ENCODE assay signal across 10 mouse cellular contexts in genomic region chr17:8316251-8316650, GRCm38 (mm10). TPM values are rescaled to one million over a fixed set of nuclear protein-coding genes. Genes with fewer than 3 reads are reported as not detected.
A peak's percentile ranks its signal among the peaks of the same experiment; 100 is the strongest.
DNase-seq lines count a peak whose midpoint lies in the region; ATAC-seq and TF ChIP-seq lines count a peak whose summit lies in the region.
"Had no signal": no experiment of that assay in that cellular context is flagged by ENCODE, and none has a peak within 500 bp of the region (broad histone marks: within the 10 kb centered on the region; RNA-seq: fewer than 3 reads in every experiment).

No protein-coding gene starts in this region.

- WGBS in embryonic facial prominence, embryonic 11.5 days: 90% methylated on average over 1 of the region's 1 CpGs
- WGBS in embryonic facial prominence, embryonic 10.5 days: 79% methylated on average over 1 of the region's 1 CpGs
- WGBS in liver, embryonic 14.5 days (ENCODE audit: insufficient replicate concordance): 54% methylated on average over 1 of the region's 1 CpGs
- whole genome bisulfite sequencing in liver, embryonic 12.5 days (ENCODE audit: insufficient replicate concordance): 80% methylated on average over 1 of the region's 1 CpGs

- DNase-seq in embryonic facial prominence, embryonic 11.5 days (ENCODE audit: low spot score): peak; percentile 9
- DNase-seq in embryonic facial prominence, embryonic 10.5 days (ENCODE audit: low spot score): no peak
- DNase-seq in liver, embryonic 14.5 days (ENCODE audit: low read depth in 3 of 3, low spot score in 3 of 3): no peak
- DNase-seq in induced T-regulatory cell, adult 2 months (ENCODE audit: low read depth): peak; percentile 46
- peak; percentile 37 for DNase-seq in thymus, postnatal 14 days
- DNase-seq in urinary bladder, postnatal 4 days (ENCODE audit: low spot score in 2 of 2): no peak
- DNase-seq in gastrocnemius, postnatal 10 days: no peak

- no peaks in the 10 kb centered on the region for H3K27me3 ChIP-seq in embryonic facial prominence, embryonic 11.5 days (ENCODE audit: control insufficient read depth, insufficient read depth, low read length)
- H3K27me3 ChIP-seq in embryonic facial prominence, embryonic 10.5 days (replicated peaks; ENCODE audit: low read depth, poor library complexity, severe bottlenecking): no peaks in the 10 kb centered on the region
- H3K27me3 ChIP-seq in liver, embryonic 14.5 days (ENCODE audit: control insufficient read depth, insufficient read depth, low read length): no peaks in the 10 kb centered on the region
- H3K27me3 ChIP-seq in liver, embryonic 12.5 days (replicated peaks): no peaks in the 10 kb centered on the region
- H3K27me3 ChIP-seq: heart, embryonic 13.5 days; midbrain, embryonic 12.5 days had no signal

- no peaks in the 10 kb centered on the region for H3K9me3 ChIP-seq in embryonic facial prominence, embryonic 11.5 days (replicated peaks; ENCODE audit: control insufficient read depth, low read length)
- H3K9me3 ChIP-seq in embryonic facial prominence, embryonic 10.5 days: no peaks in the 10 kb centered on the region
- H3K9me3 ChIP-seq in liver, embryonic 14.5 days (ENCODE audit: control insufficient read depth, low read length): no peaks in the 10 kb centered on the region
- H3K9me3 ChIP-seq in liver, embryonic 12.5 days (replicated peaks): no peaks in the 10 kb centered on the region
- H3K9me3 ChIP-seq: heart, embryonic 13.5 days; midbrain, embryonic 12.5 days had no signal

- TF ChIP-seq CTCF in liver, embryonic 14.5 days (IDR thresholded peaks at IDR 0.05; ENCODE audit: low read depth): peak; percentile 57

- H3K9ac ChIP-seq in embryonic facial prominence, embryonic 11.5 days (replicated peaks; ENCODE audit: low read length): no peak overlapping the region
- H3K9ac ChIP-seq in liver, embryonic 14.5 days (replicated peaks): no peak overlapping the region
- H3K9ac ChIP-seq in liver, embryonic 12.5 days: no peak overlapping the region
- H3K9ac ChIP-seq: heart, embryonic 13.5 days; midbrain, embryonic 12.5 days had no signal

- H3K27ac ChIP-seq in embryonic facial prominence, embryonic 11.5 days (replicated peaks; ENCODE audit: low read depth, low read length): no peak overlapping the region
- H3K27ac ChIP-seq in embryonic facial prominence, embryonic 10.5 days (replicated peaks): no peak overlapping the region
- no peak overlapping the region for H3K27ac ChIP-seq in liver, embryonic 14.5 days
- H3K27ac ChIP-seq in liver, embryonic 12.5 days: no peak overlapping the region
- H3K27ac ChIP-seq: heart, embryonic 13.5 days; midbrain, embryonic 12.5 days had no signal

- ATAC-seq in embryonic facial prominence, embryonic 11.5 days (replicated peaks; ENCODE audit: insufficient number of reproducible peaks, low FRiP score, low TSS enrichment, low read depth): no peak
- ATAC-seq in liver, embryonic 14.5 days (ENCODE audit: insufficient read depth): no peak
- ATAC-seq in liver, embryonic 12.5 days: no peak

- no peak overlapping the region for H3K4me2 ChIP-seq in embryonic facial prominence, embryonic 11.5 days (ENCODE audit: low read depth, low read length)
- H3K4me2 ChIP-seq in liver, embryonic 14.5 days (ENCODE audit: low read depth): no peak overlapping the region
- H3K4me2 ChIP-seq in liver, embryonic 12.5 days: no peak overlapping the region
- H3K4me2 ChIP-seq: heart, embryonic 13.5 days; midbrain, embryonic 12.5 days had no signal

- H3K4me1 ChIP-seq in embryonic facial prominence, embryonic 11.5 days (ENCODE audit: control insufficient read depth, insufficient read depth, low read length): 0 out of 2 replicates have a peak, but pooled peaks cover 7% of the 10 kb centered on the region
- peaks cover 16% of the 10 kb centered on the region for H3K4me1 ChIP-seq in embryonic facial prominence, embryonic 10.5 days
- peaks cover 8 to 17% of the 10 kb centered on the region in 2 experiments; a peak in 3 of 4 replicates for H3K4me1 ChIP-seq in liver, embryonic 14.5 days (replicated peaks; ENCODE audit: control insufficient read depth in 2 of 2, insufficient read depth in 2 of 2, low read length in 1 of 2)
- H3K4me1 ChIP-seq in liver, embryonic 12.5 days: peaks cover 25% of the 10 kb centered on the region

- no peak overlapping the region for H3K4me3 ChIP-seq in embryonic facial prominence, embryonic 11.5 days (ENCODE audit: low read depth, low read length)
- no peak overlapping the region for H3K4me3 ChIP-seq in embryonic facial prominence, embryonic 10.5 days
- H3K4me3 ChIP-seq in liver, embryonic 14.5 days (ENCODE audit: insufficient read depth in 1 of 2, low read depth in 2 of 2, low read length in 2 of 2): no peak overlapping the region
- no peak overlapping the region for H3K4me3 ChIP-seq in liver, embryonic 12.5 days
- H3K4me3 ChIP-seq: heart, embryonic 13.5 days; midbrain, embryonic 12.5 days had no signal

- H3K36me3 ChIP-seq in embryonic facial prominence, embryonic 11.5 days (replicated peaks; ENCODE audit: control insufficient read depth, insufficient read depth, low read depth, low read length): no peaks in the 10 kb centered on the region; the same call in 1 of the 2 replicates
- peaks cover 9% of the 10 kb centered on the region; the same call in 1 of the 2 replicates for H3K36me3 ChIP-seq in embryonic facial prominence, embryonic 10.5 days (replicated peaks)
- H3K36me3 ChIP-seq in liver, embryonic 14.5 days (replicated peaks; ENCODE audit: control insufficient read depth, insufficient read depth, low read depth): no peaks in the 10 kb centered on the region
- peaks cover 15% of the 10 kb centered on the region for H3K36me3 ChIP-seq in liver, embryonic 12.5 days
- H3K36me3 ChIP-seq: midbrain, embryonic 12.5 days had no signal

- TF ChIP-seq EP300 in liver, embryonic 14.5 days (IDR thresholded peaks at IDR 0.05; ENCODE audit: low read depth): no peak

RNA-seq across cellular contexts. Expression of gene Sft2d1, which starts 5.3 kb away (rescaled TPM):
- 47.5 and 48.3 TPM in 2 replicates for polyA plus RNA-seq in embryonic facial prominence, embryonic 11.5 days (2014; fragmentation: Nextera tagmentation; extraction: Ambion mirVana)
- polyA plus RNA-seq in embryonic facial prominence, embryonic 10.5 days (2016; fragmentation: Nextera tagmentation; extraction: Ambion mirVana): 60.7 and 63.5 TPM in 2 replicates
- 39.5 and 46.9 TPM in 2 replicates for polyA plus RNA-seq in liver, embryonic 14.5 days (2012; rRNA removed)
- 51.7 and 51.9 TPM in 2 replicates for polyA plus RNA-seq in liver, embryonic 14.5 days (2014; fragmentation: Nextera tagmentation; extraction: Ambion mirVana)
- polyA plus RNA-seq in liver, embryonic 12.5 days (2016; fragmentation: Nextera tagmentation; extraction: Ambion mirVana): 64.0 and 64.8 TPM in 2 replicates
- total RNA-seq in gastrocnemius, postnatal 10 days (2021): 10 to 100 TPM; 16.0 to 21.0 TPM

RNA-seq across cellular contexts. Expression of gene Prr18, which starts 21.0 kb away (rescaled TPM):
- 0.31 and 0.49 TPM in 2 replicates for polyA plus RNA-seq in embryonic facial prominence, embryonic 11.5 days (2014; fragmentation: Nextera tagmentation; extraction: Ambion mirVana)
- polyA plus RNA-seq in embryonic facial prominence, embryonic 10.5 days (2016; fragmentation: Nextera tagmentation; extraction: Ambion mirVana): 0.32 and 0.33 TPM in 2 replicates
- polyA plus RNA-seq in liver, embryonic 14.5 days (2012; rRNA removed): 0.03 and 0.06 TPM in 2 replicates
- not detected in 2 replicates for polyA plus RNA-seq in liver, embryonic 14.5 days (2014; fragmentation: Nextera tagmentation; extraction: Ambion mirVana)
- 0.04 and 0.12 TPM in 2 replicates for polyA plus RNA-seq in liver, embryonic 12.5 days (2016; fragmentation: Nextera tagmentation; extraction: Ambion mirVana)
- under 1 TPM in 1 of 2 experiments, not detected in 1; 0.27 TPM for total RNA-seq in gastrocnemius, postnatal 10 days (2021)

RNA-seq across cellular contexts. Expression of gene Mpc1, which starts 33.5 kb away (rescaled TPM):
- 106 and 124 TPM in 2 replicates for polyA plus RNA-seq in embryonic facial prominence, embryonic 11.5 days (2014; fragmentation: Nextera tagmentation; extraction: Ambion mirVana)
- polyA plus RNA-seq in embryonic facial prominence, embryonic 10.5 days (2016; fragmentation: Nextera tagmentation; extraction: Ambion mirVana): 70.1 and 82.5 TPM in 2 replicates
- 45.9 and 50.5 TPM in 2 replicates for polyA plus RNA-seq in liver, embryonic 14.5 days (2012; rRNA removed)
- 150 and 151 TPM in 2 replicates for polyA plus RNA-seq in liver, embryonic 14.5 days (2014; fragmentation: Nextera tagmentation; extraction: Ambion mirVana)
- 102 and 104 TPM in 2 replicates for polyA plus RNA-seq in liver, embryonic 12.5 days (2016; fragmentation: Nextera tagmentation; extraction: Ambion mirVana)
- 100 to 1,000 TPM; 206 to 242 TPM for total RNA-seq in gastrocnemius, postnatal 10 days (2021)

RNA-seq across cellular contexts. Expression of gene T2, which starts 39.5 kb away (rescaled TPM):
- 0.74 and 1.2 TPM in 2 replicates for polyA plus RNA-seq in embryonic facial prominence, embryonic 11.5 days (2014; fragmentation: Nextera tagmentation; extraction: Ambion mirVana)
- 0.35 and 0.87 TPM in 2 replicates for polyA plus RNA-seq in embryonic facial prominence, embryonic 10.5 days (2016; fragmentation: Nextera tagmentation; extraction: Ambion mirVana)
- 0.04 and 0.09 TPM in 2 replicates for polyA plus RNA-seq in liver, embryonic 14.5 days (2012; rRNA removed)
- polyA plus RNA-seq in liver, embryonic 14.5 days (2014; fragmentation: Nextera tagmentation; extraction: Ambion mirVana): not detected in 2 replicates
- polyA plus RNA-seq in liver, embryonic 12.5 days (2016; fragmentation: Nextera tagmentation; extraction: Ambion mirVana): 0.08 and 0.15 TPM in 2 replicates
- total RNA-seq in gastrocnemius, postnatal 10 days (2021): not detected

Comparison
In these comparisons a context has a peak if more than half of its experiments do, and no peak if none do; other contexts are left out.
1. DNase-seq: peak in embryonic facial prominence, embryonic 11.5 days (single experiment), induced T-regulatory cell, adult 2 months (single experiment) and thymus, postnatal 14 days (single experiment); none in embryonic facial prominence, embryonic 10.5 days (single experiment), liver, embryonic 14.5 days (0 of 3), urinary bladder, postnatal 4 days (0 of 2) and gastrocnemius, postnatal 10 days (single experiment).